Mouse (Mus musculus) cerebellum, adult 2 months (tissue): Measurements from ENCODE around the gene Hectd4.

Source experiments
- CTCF ChIP-seq: fragments of 200-500 bp; IDR thresholded peaks from 2 replicates; pipeline ENCODE4 v1.5.1; 2011; ENCODE audit warnings: low read depth, mild to moderate bottlenecking, control low read depth, low read length, moderate library complexity, borderline replicate concordance; ENCODE audit not compliant: insufficient read depth
- POLR2A ChIP-seq: fragments of 200-500 bp; IDR thresholded peaks from 2 replicates; pipeline ENCODE4 v1.6.1; 2011; ENCODE audit warnings: low read length, control low read depth, borderline replicate concordance; ENCODE audit not compliant: insufficient read depth

- TF ChIP-seq CTCF: no peak
- TF ChIP-seq POLR2A: no peak
These were observed 158.7 kb downstream of the Hectd4 start for GRCm38 (mm10) chr5:121378678-121379256.
